Mouse (Mus musculus) cortical plate, adult 2 months (tissue): Measurements from ENCODE around the gene Ckb.

Experiments used
- CTCF ChIP-seq: fragments of 200-500 bp; IDR thresholded peaks from 2 replicates; pipeline ENCODE4 v1.5.1; 2011; ENCODE audit warnings: mild to moderate bottlenecking, control low read depth, low read length; ENCODE audit not compliant: insufficient read depth; ENCODE audit errors: extremely low read depth
- POLR2A ChIP-seq: fragments of 200-500 bp; IDR thresholded peaks from 2 replicates; pipeline ENCODE4 v1.6.1; 2011; ENCODE audit warnings: mild to moderate bottlenecking, low read length, control low read depth; ENCODE audit not compliant: insufficient read depth; ENCODE audit errors: extremely low read depth

GRCm38 (mm10) chr12:111678997-111679396 lies 6.9 kb upstream of the Ckb start:
- TF ChIP-seq CTCF: no peak
- TF ChIP-seq POLR2A: no peak
